Mouse (Mus musculus) CH12.LX (cell line): ENCODE measurements around the gene Ank2.

Source experiments
- CHD1 ChIP-seq: IDR thresholded peaks from 2 replicates; pipeline ENCODE4 v1.6.1; 2012; ENCODE audit warnings: low read depth, low read length, improper control_type of control experiment, inconsistent platforms
- CTCF ChIP-seq, 2 experiments: IDR thresholded peaks in 1 of 2; conservative IDR thresholded peaks in 1 of 2; 2 replicates each; pipeline ENCODE4 v1.5.1; 2011 to 2012; ENCODE audit warnings: low read depth in 2 of 2, low read length in 2 of 2, improper control_type of control experiment in 1 of 2, inconsistent platforms in 1 of 2, mild to moderate bottlenecking in 1 of 2, moderate library complexity in 1 of 2
- MAX ChIP-seq: IDR thresholded peaks from 2 replicates; pipeline ENCODE4 v1.6.1; 2011; ENCODE audit warnings: low read length, improper control_type of control experiment
- NELFE ChIP-seq: IDR thresholded peaks from 2 replicates; pipeline ENCODE4 v1.6.1; 2011; ENCODE audit warnings: low read depth, low read length, improper control_type of control experiment
- POLR2A ChIP-seq: IDR thresholded peaks from 2 replicates; pipeline ENCODE4 v1.6.1; 2011; ENCODE audit warnings: low read depth, mild to moderate bottlenecking, improper control_type of control experiment, low read length
- POLR2AphosphoS2 ChIP-seq: IDR thresholded peaks from 2 replicates; pipeline ENCODE4 v1.6.1; 2011; ENCODE audit warnings: low read depth, low read length, improper control_type of control experiment
- SMC3 ChIP-seq: IDR thresholded peaks from 2 replicates; pipeline ENCODE4 v1.6.1; 2011; ENCODE audit warnings: low read depth, low read length, improper control_type of control experiment
- TBP ChIP-seq: conservative IDR thresholded peaks from 2 replicates; pipeline ENCODE4 v1.6.1; 2011; ENCODE audit warnings: low read depth, low read length, improper control_type of control experiment

GRCm38 (mm10) chr3:127529210-127529609 is 30.1 kb upstream of the Ank2 start:
- TF ChIP-seq SMC3 (no peak), TBP (no peak), POLR2AphosphoS2 (no peak), NELFE (no peak), MAX (no peak), POLR2A (no peak), CHD1 (no peak), CTCF (conservative IDR thresholded peaks at IDR 0.05 in 1 of 2, IDR thresholded peaks at IDR 0.05 in 1 of 2; ENCODE audit: low read depth in 2 of 2, low read length in 2 of 2) (no peak)
